Mouse (Mus musculus) kidney, adult 2 months (tissue): ENCODE data around the gene Fndc9. TPM values are rescaled to one million over a fixed set of nuclear protein-coding genes. Genes with fewer than 3 reads are reported as not detected.

Experiments
- DNase-seq: peaks from one replicate; pipeline ENCODE4 v3.0.0; 2021
- H3K27ac ChIP-seq: fragments of 200-500 bp; 2 replicates; pipeline ENCODE4 v1.5.1; 2012; ENCODE audit warnings: low read depth, low read length, control low read depth, inconsistent platforms; ENCODE audit not compliant: insufficient read depth
- H3K27me3 ChIP-seq: fragments of 200-500 bp; replicated peaks from 2 replicates; pipeline ENCODE4 v1.6.1; 2012; ENCODE audit warnings: mild to moderate bottlenecking, moderate library complexity, low read length, inconsistent platforms; ENCODE audit not compliant: control insufficient read depth, insufficient read depth
- H3K36me3 ChIP-seq: fragments of 200-500 bp; 2 replicates; pipeline ENCODE4 v1.6.1; 2012; ENCODE audit warnings: mild to moderate bottlenecking, moderate library complexity, low read length, inconsistent platforms; ENCODE audit not compliant: control insufficient read depth, insufficient read depth
- H3K4me1 ChIP-seq: fragments of 200-500 bp; 2 replicates; pipeline ENCODE4 v1.6.1; 2011; ENCODE audit warnings: low read length; ENCODE audit not compliant: control insufficient read depth, insufficient read depth
- H3K4me3 ChIP-seq: fragments of 200-500 bp; 2 replicates; pipeline ENCODE4 v1.5.1; 2011; ENCODE audit warnings: mild to moderate bottlenecking, low read depth, low read length, control low read depth; ENCODE audit not compliant: insufficient read depth
- CTCF ChIP-seq: fragments of 200-500 bp; conservative IDR thresholded peaks from 2 replicates; pipeline ENCODE4 v1.5.1; 2011; ENCODE audit warnings: low read depth, mild to moderate bottlenecking, control low read depth, low read length, moderate library complexity, mixed read lengths; ENCODE audit not compliant: insufficient read depth, insufficient read length
- POLR2A ChIP-seq: fragments of 200-500 bp; IDR thresholded peaks from one replicate; pipeline ENCODE4 v1.6.1; 2011; ENCODE audit warnings: low read depth, low read length, control low read depth
- WGBS: fragments of 180-500 bp; shearing (Covaris S2); methylation state at CpG from one replicate; pipeline ENCODE4 v1.1.7; 2018; 5-methylcytosine and 5-hydroxymethylcytosine counted together
- polyA plus RNA-seq: library from polyadenylated mRNA; depleted of rRNA; stranded (reverse); fragments of >200 nt; gene quantifications from 2 replicates; pipeline ENCODE4 v1.2.3, GENCODE M21; 2012; rRNA removed

Fndc9 gene
- polyA plus RNA-seq, 1 experiment: not detected

GRCm38 (mm10) chr11:46286803-46287202 is 51.5 kb downstream of the Fndc9 start:
- no peaks in the 10 kb centered on the region for H3K27me3 ChIP-seq
- H3K27ac ChIP-seq: no peak overlapping the region
- peaks cover 26% of the 10 kb centered on the region for H3K4me1 ChIP-seq
- WGBS: 13% methylated on average over 6 of the region's 6 CpGs
- no peak overlapping the region for H3K4me3 ChIP-seq
- TF ChIP-seq CTCF: no peak
- TF ChIP-seq POLR2A: no peak
- peak; percentile 93 for DNase-seq
- H3K36me3 ChIP-seq: peaks cover 3% of the 10 kb centered on the region; the same call in 1 of the 2 replicates

GRCm38 (mm10) chr11:46288091-46288490 is 52.8 kb downstream of the Fndc9 start:
- WGBS: 80% methylated on average over 5 of the region's 5 CpGs
- H3K27ac ChIP-seq: peak overlapping the region; percentile 98
- TF ChIP-seq CTCF: no peak
- TF ChIP-seq POLR2A: no peak
- H3K4me1 ChIP-seq: peaks cover 35% of the 10 kb centered on the region
- no peak overlapping the region for H3K4me3 ChIP-seq
- H3K27me3 ChIP-seq: no peaks in the 10 kb centered on the region
- no peak for DNase-seq
- peaks cover 3% of the 10 kb centered on the region; the same call in 1 of the 2 replicates for H3K36me3 ChIP-seq

DNA sequence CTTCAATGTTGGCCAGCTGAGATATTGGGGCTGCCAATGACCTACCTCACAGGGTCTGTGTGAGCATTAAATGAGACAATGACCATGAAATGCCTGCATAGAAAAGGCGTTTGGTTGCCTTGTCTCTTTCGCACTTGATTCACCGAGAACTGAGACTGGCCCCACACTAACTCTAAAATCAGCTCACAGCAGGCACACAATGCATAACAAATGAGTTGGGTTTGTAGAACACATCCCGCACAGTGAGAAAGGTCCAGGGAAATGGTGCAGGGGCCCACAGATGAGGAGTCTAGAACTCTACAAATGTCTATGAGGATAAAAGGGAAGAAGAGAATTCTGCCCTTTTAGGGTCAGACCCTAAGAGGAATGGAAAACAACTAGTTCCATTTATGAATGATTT is 53.7 kb downstream of the Fndc9 start:
- no peaks in the 10 kb centered on the region for H3K27me3 ChIP-seq
- H3K27ac ChIP-seq: peak overlapping the region; percentile 52
- H3K4me3 ChIP-seq: no peak overlapping the region
- H3K36me3 ChIP-seq: peaks cover 3% of the 10 kb centered on the region; the same call in 1 of the 2 replicates
- H3K4me1 ChIP-seq: peaks cover 37% of the 10 kb centered on the region
- 68% methylated on average over 4 of the region's 4 CpGs for WGBS
- TF ChIP-seq CTCF: no peak
- no peak for TF ChIP-seq POLR2A
- no peak for DNase-seq

Other genes starting within 250 kb of the Fndc9 start
- gene Gm12166, start 183.2 kb upstream of the Fndc9 start, polyA plus RNA-seq: 9.6 and 14.2 TPM in 2 replicates
- 2.9 and 3.6 TPM in 2 replicates for gene Adam19, start 179.5 kb upstream of the Fndc9 start, polyA plus RNA-seq
- 0.19 and 0.30 TPM in 2 replicates for gene Nipal4, start 69.0 kb upstream of the Fndc9 start, polyA plus RNA-seq
- gene Cyfip2, start 77.3 kb downstream of the Fndc9 start, polyA plus RNA-seq: 68.4 and 71.1 TPM in 2 replicates
- gene Itk, start 154.0 kb downstream of the Fndc9 start, polyA plus RNA-seq: 0.16 and 1.8 TPM in 2 replicates
- gene Fam71b, start 161.0 kb downstream of the Fndc9 start, polyA plus RNA-seq: 0.10 and 0.38 TPM in 2 replicates
- gene Med7, start 201.4 kb downstream of the Fndc9 start, polyA plus RNA-seq: 15.1 and 16.5 TPM in 2 replicates
- 0.19 and 0.25 TPM in 2 replicates for gene Havcr2, start 219.4 kb downstream of the Fndc9 start, polyA plus RNA-seq